Mouse (Mus musculus) Muller cell, postnatal 12 days (primary cell): Measurements from ENCODE around the gene Oard1.

ENCODE experiments used
- DNase-seq: peaks from one replicate; pipeline ENCODE4 v3.0.0-alpha.2; 2015; ENCODE audit errors: inconsistent ontology term

The Oard1 gene

GRCm38 (mm10) chr17:48409380-48410298 is at the start of gene Oard1, which contains the start of gene Nfya:
TSS of gene Oard1 (plus strand) at chr17:48410014.
TSS of gene Nfya (minus strand) at chr17:48409906.
- DNase-seq = peak; percentile 100

- DNase-seq = no peak
These were observed 49.4 kb upstream of the Oard1 start for GRCm38 (mm10) chr17:48360462-48360861.

- no peak for DNase-seq
These were observed 47.5 kb upstream of the Oard1 start for GRCm38 (mm10) chr17:48362346-48362745.

GRCm38 (mm10) chr17:48362966-48363365 is 46.8 kb upstream of the Oard1 start:
- no peak for DNase-seq

GRCm38 (mm10) chr17:48363421-48363965 is 46.3 kb upstream of the Oard1 start:
- no peak for DNase-seq

- DNase-seq = no peak
These were observed 44.2 kb upstream of the Oard1 start for GRCm38 (mm10) chr17:48365511-48366155.

GRCm38 (mm10) chr17:48366806-48367205 is 43.0 kb upstream of the Oard1 start:
- no peak for DNase-seq

GRCm38 (mm10) chr17:48371621-48372020 is 38.2 kb upstream of the Oard1 start:
- DNase-seq = no peak

GRCm38 (mm10) chr17:48372987-48373386 is 36.8 kb upstream of the Oard1 start:
- DNase-seq = no peak

- no peak for DNase-seq
These were observed 33.7 kb upstream of the Oard1 start for GRCm38 (mm10) chr17:48376102-48376501.

- no peak for DNase-seq
These were observed 30.8 kb upstream of the Oard1 start for GRCm38 (mm10) chr17:48379050-48379449.

GRCm38 (mm10) chr17:48385786-48386461 is 23.9 kb upstream of the Oard1 start:
- no peak for DNase-seq

- DNase-seq = no peak
These were observed 21.1 kb upstream of the Oard1 start for GRCm38 (mm10) chr17:48388666-48389065.

GRCm38 (mm10) chr17:48389442-48389841 is 20.4 kb upstream of the Oard1 start:
- DNase-seq = no peak

GRCm38 (mm10) chr17:48391446-48391845 is 18.4 kb upstream of the Oard1 start:
- no peak for DNase-seq

GRCm38 (mm10) chr17:48392616-48393015 is 17.2 kb upstream of the Oard1 start:
- DNase-seq = no peak

- no peak for DNase-seq
These were observed 8.1 kb upstream of the Oard1 start for GRCm38 (mm10) chr17:48401710-48402109.

- DNase-seq = no peak
These were observed 7.1 kb upstream of the Oard1 start for GRCm38 (mm10) chr17:48402751-48403150.

- no peak for DNase-seq
These were observed 6.0 kb upstream of the Oard1 start for GRCm38 (mm10) chr17:48403848-48404247.

- DNase-seq = no peak
These were observed 5.1 kb upstream of the Oard1 start for GRCm38 (mm10) chr17:48404706-48405105.

GRCm38 (mm10) chr17:48407154-48407553 is 2.7 kb upstream of the Oard1 start:
- DNase-seq = no peak

- DNase-seq = peak; percentile 54
These were observed 1.8 kb upstream of the Oard1 start for GRCm38 (mm10) chr17:48407910-48408525.
